Mouse (Mus musculus): ENCODE measurements around the gene Srsf5.

Gene Srsf5

GRCm38 (mm10) chr12:80997652-80998051 is 52.3 kb downstream of the Srsf5 start:
- no peak for DNase-seq (ENCODE audit: low spot score in 2 of 2)

DNA sequence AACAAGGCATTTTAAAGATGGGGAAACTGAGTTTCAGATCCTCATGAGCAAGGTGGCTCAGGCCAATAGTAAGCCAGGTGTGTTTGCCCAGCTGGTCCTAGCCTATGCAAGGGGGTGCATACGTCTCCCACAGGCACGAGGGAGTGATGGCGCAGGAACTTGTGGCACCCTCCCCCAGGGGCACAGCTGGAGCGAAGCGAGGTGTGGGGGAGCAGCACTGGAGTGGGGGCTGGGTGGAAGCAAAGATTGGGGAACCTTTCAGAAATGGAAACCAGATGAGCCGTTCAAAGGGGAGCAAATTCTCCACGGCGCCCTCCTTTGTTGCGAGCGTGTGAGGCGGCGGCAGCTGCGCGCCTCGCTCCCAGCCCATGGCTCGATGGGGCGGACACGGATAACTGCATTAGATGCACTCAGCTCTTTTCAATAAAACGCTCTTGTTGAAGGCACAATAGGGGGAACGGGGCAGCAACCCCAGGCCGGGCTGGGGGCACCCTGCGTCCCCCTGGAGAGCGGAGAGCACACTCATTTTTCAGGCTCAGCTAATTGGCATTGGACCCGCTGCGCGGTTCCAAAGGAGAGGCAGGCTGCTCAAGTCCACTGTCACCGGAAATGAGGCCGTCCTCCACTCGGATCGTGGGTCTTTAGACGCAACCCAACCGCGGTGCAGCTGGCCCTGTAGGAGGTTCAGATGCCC is 53.4 kb downstream of the Srsf5 start:
- no peak for DNase-seq (ENCODE audit: low spot score in 2 of 2)
